Mouse (Mus musculus) small intestine, adult 2 months (tissue): ENCODE results near the gene Pgap1. TPM values are rescaled to one million over a fixed set of nuclear protein-coding genes. Genes with fewer than 3 reads are reported as not detected.

Experiments
- H3K27ac ChIP-seq: fragments of 200-500 bp; 2 replicates; pipeline ENCODE4 v1.5.1; 2012; ENCODE audit warnings: low read depth, low read length, control low read depth, inconsistent platforms; ENCODE audit not compliant: insufficient read depth
- H3K27me3 ChIP-seq: fragments of 200-500 bp; 2 replicates; pipeline ENCODE4 v1.6.1; 2012; ENCODE audit warnings: mild to moderate bottlenecking, moderate library complexity, low read length, inconsistent platforms; ENCODE audit not compliant: control insufficient read depth, insufficient read depth
- H3K36me3 ChIP-seq: fragments of 200-500 bp; 2 replicates; pipeline ENCODE4 v1.6.1; 2012; ENCODE audit warnings: mild to moderate bottlenecking, low read length, control low read depth, inconsistent platforms; ENCODE audit not compliant: control insufficient read depth, insufficient read depth
- H3K4me1 ChIP-seq: fragments of 200-500 bp; 2 replicates; pipeline ENCODE4 v1.6.1; 2012; ENCODE audit warnings: low read length, inconsistent platforms, mixed read lengths; ENCODE audit not compliant: control insufficient read depth, insufficient read depth, insufficient read length
- H3K4me3 ChIP-seq: fragments of 200-500 bp; 2 replicates; pipeline ENCODE4 v1.5.1; 2012; ENCODE audit warnings: low read depth, mild to moderate bottlenecking, control low read depth, inconsistent platforms, low read length, moderate library complexity
- CTCF ChIP-seq: fragments of 200-500 bp; IDR thresholded peaks from 2 replicates; pipeline ENCODE4 v1.5.1; 2012; ENCODE audit warnings: low read depth, mild to moderate bottlenecking, control low read depth, inconsistent platforms, low read length, moderate library complexity, mixed read lengths; ENCODE audit not compliant: insufficient replicate concordance, insufficient read length; ENCODE audit errors: extremely low read depth
- POLR2A ChIP-seq: fragments of 200-500 bp; IDR thresholded peaks from 2 replicates; pipeline ENCODE4 v1.6.1; 2012; ENCODE audit warnings: low read depth, mild to moderate bottlenecking, control low read depth, inconsistent platforms, low read length, moderate library complexity
- WGBS: fragments of 180-500 bp; shearing (Covaris S2); methylation state at CpG from one replicate; pipeline ENCODE4 v1.1.7; 2018; 5-methylcytosine and 5-hydroxymethylcytosine counted together
- polyA plus RNA-seq: library from polyadenylated mRNA; depleted of rRNA; stranded (reverse); fragments of >200 nt; gene quantifications from 2 replicates; pipeline ENCODE4 v1.2.3, GENCODE M21; 2012

Gene Pgap1
- polyA plus RNA-seq, 1 experiment = 0.61 TPM

GRCm38 (mm10) chr1:54480491-54480890, 77.0 kb downstream of the Pgap1 start:
- 95% methylated on average over 12 of the region's 12 CpGs for WGBS
- Histone ChIP-seq H3K4me3 (no peak overlapping the region), H3K4me1 (no peaks in the 10 kb centered on the region), H3K27ac (no peak overlapping the region), H3K36me3 (peaks cover 12% of the 10 kb centered on the region), H3K27me3 (no peaks in the 10 kb centered on the region)
- TF ChIP-seq POLR2A = no peak
- TF ChIP-seq CTCF = no peak

- Histone ChIP-seq H3K4me3 (no peak overlapping the region), H3K36me3 (no peaks in the 10 kb centered on the region), H3K27ac (no peak overlapping the region), H3K27me3 (no peaks in the 10 kb centered on the region), H3K4me1 (no peaks in the 10 kb centered on the region)
- TF ChIP-seq CTCF = no peak
- TF ChIP-seq POLR2A = no peak
Observed at GRCm38 (mm10) chr1:54468662-54469061, 88.8 kb downstream of the Pgap1 start.

GRCm38 (mm10) chr1:54467366-54467765, 90.1 kb downstream of the Pgap1 start:
- TF ChIP-seq CTCF (no peak), POLR2A (no peak)
- WGBS = 100% methylated on average over 1 of the region's 1 CpGs
- no peaks in the 10 kb centered on the region for H3K4me1 ChIP-seq
- no peak overlapping the region for H3K4me3 ChIP-seq
- no peak overlapping the region for H3K27ac ChIP-seq
- no peaks in the 10 kb centered on the region for H3K36me3 ChIP-seq
- no peaks in the 10 kb centered on the region for H3K27me3 ChIP-seq

- Histone ChIP-seq H3K36me3 (no peaks in the 10 kb centered on the region), H3K27ac (no peak overlapping the region), H3K27me3 (no peaks in the 10 kb centered on the region), H3K4me3 (no peak overlapping the region), H3K4me1 (no peaks in the 10 kb centered on the region)
- no peak for TF ChIP-seq CTCF
- TF ChIP-seq POLR2A = no peak
- 70% methylated on average over 2 of the region's 2 CpGs for WGBS
Observed at GRCm38 (mm10) chr1:54452116-54452515, 105.4 kb downstream of the Pgap1 start.

- 73% methylated on average over 4 of the region's 4 CpGs for WGBS
- H3K4me1 ChIP-seq = no peaks in the 10 kb centered on the region
- no peaks in the 10 kb centered on the region for H3K36me3 ChIP-seq
- H3K27me3 ChIP-seq = no peaks in the 10 kb centered on the region
- no peak overlapping the region for H3K27ac ChIP-seq
- H3K4me3 ChIP-seq = no peak overlapping the region
- TF ChIP-seq CTCF (no peak), POLR2A (no peak)
Observed at GRCm38 (mm10) chr1:54448833-54449232, 108.7 kb downstream of the Pgap1 start.

- no peak overlapping the region for H3K27ac ChIP-seq
- H3K27me3 ChIP-seq = no peaks in the 10 kb centered on the region; the same call in 1 of the 2 replicates
- no peak overlapping the region for H3K4me3 ChIP-seq
- no peaks in the 10 kb centered on the region for H3K4me1 ChIP-seq
- TF ChIP-seq POLR2A (no peak), CTCF (no peak)
- no peaks in the 10 kb centered on the region for H3K36me3 ChIP-seq
- WGBS = 55% methylated on average over 7 of the region's 7 CpGs
Observed at GRCm38 (mm10) chr1:54443641-54444040, 113.8 kb downstream of the Pgap1 start.

- TF ChIP-seq CTCF = no peak
- no peak for TF ChIP-seq POLR2A
- 49% methylated on average over 3 of the region's 3 CpGs for WGBS
Observed at GRCm38 (mm10) chr1:54439080-54439476, 118.4 kb downstream of the Pgap1 start.

More at GRCm38 (mm10) chr1:54439080-54439476, 118.4 kb downstream of the Pgap1 start:
- Histone ChIP-seq H3K36me3 (no peaks in the 10 kb centered on the region), H3K4me1 (no peaks in the 10 kb centered on the region), H3K27me3 (no peaks in the 10 kb centered on the region; the same call in 1 of the 2 replicates), H3K4me3 (peak overlapping the region; percentile 97), H3K27ac (no peak overlapping the region)
